Mouse (Mus musculus) stomach, embryonic 14.5 days (tissue): ENCODE measurements around the gene Nmnat3. TPM values are rescaled to one million over a fixed set of nuclear protein-coding genes. Genes with fewer than 3 reads are reported as not detected.

ENCODE experiments used
- ATAC-seq: fragments of 200-750 bp; cut with Nextera tagmentation; 2 replicates; pipeline ENCODE4 v1.8.0; 2017; ENCODE audit warnings: low read depth, moderate TSS enrichment; ENCODE audit not compliant: insufficient number of reproducible peaks, insufficient read depth, low FRiP score
- H3K27ac ChIP-seq: fragments of 300-500 bp; sonication (generic); 2 replicates; pipeline ENCODE4 v1.5.1; 2014; ENCODE audit warnings: mild to moderate bottlenecking, low read length, moderate library complexity, mixed read lengths
- H3K27me3 ChIP-seq: fragments of 300-500 bp; sonication (generic); 2 replicates; pipeline ENCODE4 v1.6.1; 2014; ENCODE audit warnings: low read length, control low read depth, mixed read lengths; ENCODE audit not compliant: control insufficient read depth, insufficient read depth
- H3K36me3 ChIP-seq: fragments of 300-500 bp; sonication (generic); 2 replicates; pipeline ENCODE4 v1.6.1; 2014; ENCODE audit warnings: mild to moderate bottlenecking, control low read depth, low read length, moderate library complexity, mixed read lengths; ENCODE audit not compliant: control insufficient read depth, insufficient read depth
- H3K4me1 ChIP-seq: fragments of 300-500 bp; sonication (generic); 2 replicates; pipeline ENCODE4 v1.6.1; 2014; ENCODE audit warnings: low read length, control low read depth, mixed read lengths; ENCODE audit not compliant: control insufficient read depth, insufficient read depth
- H3K4me2 ChIP-seq: fragments of 300-500 bp; sonication (generic); replicated peaks from 2 replicates; pipeline ENCODE4 v1.6.1; 2014; ENCODE audit warnings: low read depth, low read length, control low read depth
- H3K4me3 ChIP-seq: fragments of 300-500 bp; sonication (generic); 2 replicates; pipeline ENCODE4 v1.5.1; 2014; ENCODE audit warnings: low read depth, low read length, control low read depth
- H3K9ac ChIP-seq: fragments of 300-500 bp; sonication (generic); replicated peaks from 2 replicates; pipeline ENCODE4 v1.6.1; 2014; ENCODE audit warnings: low read depth, mild to moderate bottlenecking, control low read depth, low read length, moderate library complexity, mixed read lengths
- H3K9me3 ChIP-seq: fragments of 300-500 bp; sonication (generic); 2 replicates; pipeline ENCODE4 v1.6.1; 2016; ENCODE audit warnings: low read depth, low read length, control low read depth; ENCODE audit not compliant: control insufficient read depth
- WGBS: fragments of 180-500 bp; shearing (Covaris S2); extraction: QIAGEN DNeasy Blood & Tissue Kit; methylation state at CpG from one replicate; pipeline ENCODE4 v1.1.7; 2014; 5-methylcytosine and 5-hydroxymethylcytosine counted together
- polyA plus RNA-seq: library from polyadenylated mRNA; unstranded; fragments of >200 nt; fragmentation: Nextera tagmentation; extraction: Ambion mirVana; gene quantifications from 2 replicates; pipeline ENCODE4 v1.2.1, GENCODE M21; 2014

Gene Nmnat3
- polyA plus RNA-seq, 1 experiment from 2014 or later: 8.3 TPM

DNA sequence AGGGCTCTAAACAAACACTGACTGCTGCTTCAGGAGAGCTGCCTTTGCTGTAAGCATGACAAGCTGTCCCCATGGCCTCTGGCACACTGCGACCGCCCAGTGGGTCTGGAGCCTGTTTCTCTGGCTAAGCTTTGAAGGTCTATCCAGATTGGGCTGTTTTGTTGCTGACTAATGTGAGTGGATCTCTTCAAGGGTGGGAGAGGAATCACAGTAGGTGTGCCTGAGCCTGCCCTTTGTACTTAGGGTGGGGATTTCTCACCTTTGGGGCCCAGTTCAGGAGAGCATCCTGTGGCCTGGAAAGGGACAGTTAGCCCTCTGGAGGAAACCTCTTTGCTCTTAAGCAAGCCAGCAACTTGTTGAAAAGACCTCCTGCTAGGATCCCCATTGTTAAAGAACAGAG lies 145.8 kb downstream of the Nmnat3 start:
- Histone ChIP-seq H3K9ac (no peak overlapping the region), H3K9me3 (no peaks in the 10 kb centered on the region), H3K27ac (peak overlapping the region; percentile 10; the same call in 1 of the 2 replicates), H3K27me3 (no peaks in the 10 kb centered on the region), H3K4me2 (no peak overlapping the region), H3K4me3 (no peak overlapping the region), H3K4me1 (peaks cover 32% of the 10 kb centered on the region), H3K36me3 (no peaks in the 10 kb centered on the region; the same call in 1 of the 2 replicates)
- WGBS: 63% methylated on average over 2 of the region's 2 CpGs
- no peak for ATAC-seq

DNA sequence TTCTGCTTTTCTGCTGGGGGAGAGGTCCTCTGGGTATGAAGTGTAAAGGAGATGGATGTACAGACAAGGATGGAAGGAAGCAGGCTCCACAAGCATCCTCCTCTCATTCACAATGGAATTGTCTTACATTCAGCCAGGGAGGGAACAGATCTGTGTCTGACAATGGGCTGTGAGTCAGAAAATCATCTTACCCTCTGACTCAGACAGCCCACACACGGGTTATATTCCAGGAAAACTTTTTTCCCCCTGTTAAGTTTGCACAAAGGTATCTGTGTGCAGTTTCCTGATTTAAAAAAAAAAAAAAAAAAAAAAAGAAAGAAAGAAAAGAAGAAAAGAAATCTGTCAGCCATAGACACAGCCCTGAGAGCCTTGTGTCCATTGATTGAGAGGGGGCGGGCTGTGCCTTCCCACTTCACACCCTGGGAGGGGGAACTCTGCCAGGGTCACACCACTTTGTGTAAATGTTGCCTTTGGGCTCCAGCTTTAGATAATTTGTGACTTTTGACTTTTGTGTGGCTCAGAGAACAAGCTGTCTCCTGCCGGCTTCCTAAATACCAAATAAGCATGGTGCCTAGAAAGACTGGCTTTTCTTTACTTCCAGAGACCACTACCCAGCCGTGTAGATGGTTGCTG lies 146.8 kb downstream of the Nmnat3 start:
- Histone ChIP-seq H3K9me3 (no peaks in the 10 kb centered on the region), H3K27ac (peak overlapping the region; percentile 52; the same call in 1 of the 2 replicates), H3K4me2 (no peak overlapping the region), H3K9ac (no peak overlapping the region), H3K27me3 (no peaks in the 10 kb centered on the region), H3K4me3 (no peak overlapping the region), H3K4me1 (peaks cover 23% of the 10 kb centered on the region), H3K36me3 (no peaks in the 10 kb centered on the region; the same call in 1 of the 2 replicates)
- no peak for ATAC-seq
- WGBS: 35% methylated on average over 4 of the region's 4 CpGs

DNA sequence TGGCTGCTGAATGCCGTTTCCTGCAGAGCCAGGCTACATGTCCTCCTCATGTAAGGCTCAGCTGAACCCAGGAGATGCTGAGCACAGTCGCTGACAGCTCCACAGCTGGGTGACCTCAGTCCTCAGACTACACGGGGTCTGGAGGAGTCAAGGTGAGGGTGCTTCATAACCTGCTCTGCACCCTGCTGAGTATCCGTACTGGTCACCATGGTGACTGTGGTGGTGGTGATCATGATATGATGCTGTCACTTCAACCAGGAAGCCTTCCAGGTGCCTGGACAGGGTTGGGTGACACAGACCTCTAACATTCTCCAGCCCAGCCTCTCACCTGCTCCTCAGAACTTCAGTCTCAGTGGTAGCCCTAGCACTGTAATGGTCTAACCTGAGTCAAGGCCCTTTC lies 150.6 kb downstream of the Nmnat3 start:
- Histone ChIP-seq H3K4me2 (no peak overlapping the region), H3K27ac (no peak overlapping the region)

DNA sequence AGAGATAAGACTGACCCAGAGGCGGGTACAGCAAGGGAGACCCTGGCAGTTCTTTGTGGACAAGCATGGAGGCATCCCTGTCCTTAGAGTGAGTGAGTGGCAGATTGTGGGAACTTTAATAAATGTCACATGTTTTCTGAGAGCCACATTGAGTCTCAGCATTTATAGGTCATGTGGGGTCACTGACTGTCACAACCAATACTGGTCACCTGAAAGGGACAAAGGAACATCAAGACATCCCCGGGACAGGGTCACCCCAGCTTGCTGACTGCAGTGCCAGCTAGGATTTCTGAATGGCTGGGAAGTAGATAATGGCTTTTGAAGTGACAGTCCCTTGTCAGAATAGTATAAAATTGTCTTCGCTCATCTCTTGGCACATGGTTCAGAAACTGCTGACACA lies 151.9 kb downstream of the Nmnat3 start:
- Histone ChIP-seq H3K9ac (no peak overlapping the region), H3K4me2 (no peak overlapping the region), H3K27ac (no peak overlapping the region), H3K4me1 (0 out of 2 replicates have a peak, but pooled peaks cover 3% of the 10 kb centered on the region), H3K9me3 (no peaks in the 10 kb centered on the region), H3K36me3 (no peaks in the 10 kb centered on the region; the same call in 1 of the 2 replicates), H3K4me3 (no peak overlapping the region), H3K27me3 (no peaks in the 10 kb centered on the region)
- WGBS: 76% methylated on average over 3 of the region's 3 CpGs
- no peak for ATAC-seq

More for the DNA sequence above, 150.6 kb downstream of the Nmnat3 start:
- Histone ChIP-seq H3K9me3 (no peaks in the 10 kb centered on the region), H3K4me1 (0 out of 2 replicates have a peak, but pooled peaks cover 3% of the 10 kb centered on the region), H3K4me3 (no peak overlapping the region), H3K36me3 (no peaks in the 10 kb centered on the region; the same call in 1 of the 2 replicates), H3K27me3 (no peaks in the 10 kb centered on the region), H3K9ac (no peak overlapping the region)
- ATAC-seq: no peak
- 72% methylated on average over 4 of the region's 4 CpGs for WGBS

DNA sequence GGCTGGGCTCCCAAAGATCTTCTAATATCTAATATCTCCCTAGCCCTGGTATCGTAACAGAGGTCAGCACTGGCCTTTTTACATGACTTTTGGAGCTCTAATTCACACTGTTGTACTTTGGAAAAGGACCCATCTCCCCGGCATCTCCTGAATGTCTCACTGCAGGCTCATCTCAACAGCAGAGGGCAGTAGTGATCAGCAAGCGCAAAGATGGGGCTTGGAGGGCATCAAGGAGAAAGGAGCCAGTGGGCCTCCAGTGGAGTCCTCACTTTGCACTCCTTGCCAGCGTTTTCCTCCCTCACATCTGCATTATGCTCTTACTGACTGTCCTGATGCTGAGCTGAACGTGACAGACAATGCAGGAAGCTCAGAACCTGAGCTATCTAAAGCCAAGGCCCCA lies 155.4 kb downstream of the Nmnat3 start:
- no peak overlapping the region for H3K27ac ChIP-seq
- WGBS: 59% methylated on average over 5 of the region's 5 CpGs
- no peak for ATAC-seq
- no peaks in the 10 kb centered on the region for H3K4me1 ChIP-seq
- H3K9me3 ChIP-seq: no peaks in the 10 kb centered on the region
- H3K27me3 ChIP-seq: no peaks in the 10 kb centered on the region
- H3K9ac ChIP-seq: no peak overlapping the region
- peaks cover 7% of the 10 kb centered on the region; the same call in 1 of the 2 replicates for H3K36me3 ChIP-seq
- H3K4me2 ChIP-seq: no peak overlapping the region
- H3K4me3 ChIP-seq: no peak overlapping the region

DNA sequence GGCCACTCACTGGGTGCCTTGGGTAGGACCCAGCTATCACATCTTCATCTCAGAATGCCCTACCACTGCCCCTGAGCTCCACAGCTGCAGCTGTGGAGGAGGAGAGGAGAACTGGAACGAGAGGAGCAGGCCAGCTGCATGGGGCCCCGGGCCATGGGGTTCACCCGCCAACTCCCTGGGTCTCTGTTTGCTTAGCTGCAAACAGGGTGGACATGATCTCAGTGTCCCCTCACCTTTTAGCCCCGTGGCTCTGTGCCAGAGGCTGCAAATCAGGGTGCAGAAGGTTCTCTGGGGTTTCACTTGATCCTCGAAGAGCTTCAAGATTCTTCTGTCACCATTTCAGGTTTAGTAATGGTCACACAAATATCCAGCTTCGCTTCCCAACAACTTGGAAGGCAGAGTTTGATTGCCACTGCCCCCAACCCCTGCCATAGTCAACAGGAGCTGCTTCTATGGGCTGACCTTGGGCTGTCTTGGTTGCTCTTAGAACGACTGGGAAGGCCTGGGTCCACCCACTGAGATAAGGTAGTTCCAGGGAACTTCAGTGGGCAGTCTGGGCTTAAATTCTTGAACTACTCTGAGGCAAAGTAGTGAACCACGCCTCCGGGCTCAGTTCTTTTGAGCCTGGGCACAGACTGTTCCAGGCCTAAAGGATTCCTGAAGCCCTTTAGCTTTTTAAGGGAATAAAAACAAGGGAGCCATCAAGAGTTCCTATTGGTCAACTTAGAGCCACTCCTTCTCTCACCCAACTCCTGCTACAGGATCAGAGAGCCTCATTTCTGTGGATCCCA lies 158.3 kb downstream of the Nmnat3 start:
- no peak overlapping the region for H3K4me2 ChIP-seq
- peaks cover 7% of the 10 kb centered on the region; the same call in 1 of the 2 replicates for H3K36me3 ChIP-seq
- H3K4me3 ChIP-seq: no peak overlapping the region
- no peak; the same call in 1 of the 2 replicates for ATAC-seq
- WGBS: 79% methylated on average over 9 of the region's 9 CpGs
- H3K9me3 ChIP-seq: no peaks in the 10 kb centered on the region
- no peaks in the 10 kb centered on the region for H3K27me3 ChIP-seq
- H3K27ac ChIP-seq: no peak overlapping the region
- no peak overlapping the region for H3K9ac ChIP-seq
- no peaks in the 10 kb centered on the region for H3K4me1 ChIP-seq

DNA sequence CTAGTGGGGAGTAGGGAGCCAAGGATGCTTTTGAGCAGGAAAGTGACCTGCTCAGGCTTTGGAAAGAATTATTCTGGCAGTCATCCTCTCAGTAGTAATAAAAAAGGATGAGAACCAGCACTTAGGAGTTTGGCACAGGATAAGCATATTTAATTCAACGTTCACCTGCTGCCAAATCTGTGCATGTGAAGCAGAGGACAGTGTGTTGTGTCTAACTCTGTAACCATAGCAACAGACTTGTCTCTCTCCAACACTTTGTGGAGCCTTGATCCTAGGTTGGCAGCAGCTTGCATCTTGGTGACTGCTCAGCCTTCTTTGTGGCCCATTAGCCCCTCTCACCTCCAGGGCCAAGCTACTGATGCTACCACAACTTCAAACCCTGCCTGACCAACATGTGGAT lies 163.7 kb downstream of the Nmnat3 start:
- H3K4me2 ChIP-seq: no peak overlapping the region
- no peaks in the 10 kb centered on the region for H3K36me3 ChIP-seq
- no peak overlapping the region for H3K4me3 ChIP-seq
- H3K9me3 ChIP-seq: peaks cover 3% of the 10 kb centered on the region; the same call in 1 of the 2 replicates
- H3K27me3 ChIP-seq: no peaks in the 10 kb centered on the region
- H3K9ac ChIP-seq: no peak overlapping the region
- no peak for ATAC-seq
- H3K27ac ChIP-seq: no peak overlapping the region
- H3K4me1 ChIP-seq: no peaks in the 10 kb centered on the region
- WGBS: 77% methylated on average over 1 of the region's 1 CpGs

DNA sequence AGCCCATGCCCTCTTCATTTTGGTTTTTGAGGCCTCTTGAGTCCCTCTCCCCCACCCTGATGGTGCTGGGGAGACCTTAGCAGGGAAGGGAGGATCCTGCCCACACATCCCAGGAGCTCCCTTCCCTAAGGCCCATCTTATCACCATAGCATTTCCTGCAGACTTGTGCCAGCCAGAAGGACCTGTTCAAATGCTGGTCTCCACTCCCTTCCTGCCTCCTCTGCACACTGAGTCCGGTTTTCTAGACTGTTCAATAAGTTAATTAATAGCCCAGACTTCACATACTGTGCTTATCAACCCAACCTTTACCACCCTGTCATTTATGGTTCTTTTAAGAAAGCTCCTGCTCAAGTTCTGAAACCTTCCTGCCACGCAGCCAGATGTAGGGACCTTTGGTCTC lies 179.5 kb downstream of the Nmnat3 start:
- Histone ChIP-seq H3K36me3 (no peaks in the 10 kb centered on the region), H3K4me3 (no peak overlapping the region), H3K4me2 (no peak overlapping the region), H3K9me3 (no peaks in the 10 kb centered on the region), H3K27me3 (no peaks in the 10 kb centered on the region), H3K4me1 (no peaks in the 10 kb centered on the region), H3K27ac (no peak overlapping the region), H3K9ac (no peak overlapping the region)
- ATAC-seq: peak; percentile 77
- WGBS: 48% methylated on average over 2 of the region's 2 CpGs
